Mouse (Mus musculus) left cerebral cortex, adult 11 months (tissue): Measurements from ENCODE around the gene Zfp599.
A peak's percentile ranks its signal among the peaks of the same experiment; 100 is the strongest.
"Not testable (repeated sequence)": the region's sequence is repeated elsewhere in the genome, so short reads cannot be mapped to it uniquely, and the experiment has no call there.

ENCODE experiments used
- DNase-seq: peaks from one replicate; pipeline ENCODE4 v3.0.0; 2022; ENCODE audit warnings: low spot score

The Zfp599 gene

DNA sequence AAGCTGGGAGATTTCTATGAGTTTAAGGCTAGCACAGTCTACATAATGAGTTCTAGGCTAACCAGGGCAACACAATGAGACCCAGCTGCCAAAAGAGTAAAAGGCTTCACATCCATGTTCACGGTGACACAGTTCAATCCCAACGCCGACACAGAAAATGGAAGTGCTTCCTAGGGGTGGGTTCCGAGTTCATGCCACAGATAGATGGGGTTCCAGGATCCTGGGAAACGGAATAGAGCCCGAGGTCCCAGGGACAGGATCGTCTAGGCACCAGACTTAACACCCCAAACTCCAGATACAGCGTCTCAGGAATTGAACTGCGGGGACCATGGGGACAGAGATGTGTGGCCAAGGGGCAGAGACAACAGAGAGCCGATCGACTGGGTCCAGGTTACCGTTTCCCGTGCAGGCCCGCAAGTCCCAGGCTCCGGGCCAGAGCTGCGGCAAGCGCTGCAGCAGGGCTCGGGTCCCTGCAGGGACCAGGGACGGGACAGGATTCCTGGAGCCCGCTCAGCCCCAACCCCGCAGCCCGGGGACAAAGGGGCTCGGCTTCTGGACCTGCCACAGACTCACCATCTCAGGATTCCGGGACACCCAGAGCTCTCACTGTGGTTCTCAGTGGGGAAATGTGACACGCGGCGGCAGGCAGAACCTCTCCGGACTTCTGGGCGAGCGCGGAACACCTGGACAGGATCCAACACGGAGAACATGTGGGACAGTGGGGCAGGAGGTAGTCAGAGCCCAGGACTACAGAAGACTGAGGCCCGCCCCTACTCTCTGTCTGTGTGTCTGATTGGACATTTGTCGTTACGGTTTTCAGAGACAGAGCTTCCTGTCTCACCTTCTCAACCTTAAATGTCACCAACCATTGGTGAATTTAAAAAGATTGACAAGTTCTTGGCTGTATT lies at the start of gene Zfp599:
TSS of gene Zfp599 (minus strand) at position 712 of the 908 bp plus-strand sequence.
- DNase-seq: peak; percentile 51

DNA sequence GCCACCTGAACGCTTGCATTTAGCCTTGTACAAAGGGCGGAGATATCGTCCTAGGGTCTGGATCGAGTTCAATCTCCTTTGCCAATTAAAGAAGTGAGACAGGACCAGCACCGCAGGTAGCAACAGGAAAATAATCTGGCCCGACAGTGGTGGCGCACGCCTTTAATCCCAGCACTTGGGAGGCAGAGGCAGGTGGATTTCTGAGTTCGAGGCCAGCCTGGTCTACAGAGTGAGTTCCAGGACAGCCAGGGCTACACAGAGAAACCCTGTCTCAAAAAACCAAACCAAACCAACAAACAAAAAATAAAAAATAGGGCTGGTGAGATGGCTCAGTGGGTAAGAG lies 48.2 kb upstream of the Zfp599 start:
- DNase-seq: not testable (repeated sequence)

DNA sequence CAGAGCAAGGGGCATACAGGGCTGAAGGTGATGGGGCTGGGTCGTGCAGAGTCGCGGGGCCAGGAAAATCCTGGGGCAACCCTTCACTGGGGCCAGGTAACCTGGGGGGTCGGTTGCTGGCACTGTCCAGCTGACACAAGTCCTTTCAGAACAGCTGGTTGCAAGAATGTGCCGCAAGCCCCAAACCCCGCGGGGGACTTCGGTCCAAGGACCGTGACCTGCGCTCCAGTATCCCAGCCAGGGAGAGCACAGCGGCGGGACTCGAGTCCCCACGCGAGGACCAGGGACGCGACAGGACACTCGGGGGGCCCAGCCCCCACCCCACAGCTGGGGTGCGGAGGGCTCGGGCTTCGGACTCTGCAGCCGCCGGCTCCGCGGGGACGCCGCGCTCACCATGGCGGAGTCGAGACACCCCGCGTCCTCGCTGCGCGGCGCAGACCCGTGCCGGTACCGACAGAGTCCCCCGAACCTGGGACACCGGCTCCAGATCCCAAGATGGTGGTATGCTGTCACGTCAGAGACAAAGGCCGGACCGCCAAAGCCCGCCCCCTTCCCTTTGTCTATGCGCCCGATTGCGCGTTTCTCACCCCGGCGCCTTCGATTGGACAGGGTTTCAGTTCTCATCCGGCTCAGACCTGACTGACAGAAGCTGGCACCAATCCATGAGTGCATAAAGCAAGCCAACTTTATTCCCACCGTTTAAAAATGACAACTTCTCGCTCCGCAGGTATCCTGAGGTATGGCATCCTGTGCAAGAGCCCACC lies 47.6 kb upstream of the Zfp599 start, which contains the start of gene Zfp810:
TSS of gene Zfp810 (minus strand) at position 493 of the 764 bp plus-strand sequence.
- DNase-seq: peak; percentile 93

DNA sequence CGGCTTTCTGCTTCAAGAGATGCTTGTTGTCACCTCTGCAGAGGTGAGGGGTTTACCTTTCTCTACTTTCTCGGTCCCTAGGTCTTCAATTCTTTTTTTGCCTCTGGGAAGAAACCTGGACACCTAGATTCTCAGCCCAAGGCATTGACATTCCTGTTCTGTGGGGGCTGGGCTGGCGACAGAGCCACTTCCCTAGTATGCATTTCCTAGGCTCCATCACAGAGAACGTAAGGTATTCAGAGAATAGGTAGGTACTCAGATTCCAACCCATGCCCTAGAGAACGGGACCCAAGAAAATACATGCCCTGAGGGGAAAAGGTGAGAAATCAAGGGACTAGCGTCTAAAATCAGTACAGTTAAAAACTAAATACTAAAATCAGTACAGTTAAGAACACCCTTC lies 47.0 kb upstream of the Zfp599 start:
- no peak for DNase-seq

DNA sequence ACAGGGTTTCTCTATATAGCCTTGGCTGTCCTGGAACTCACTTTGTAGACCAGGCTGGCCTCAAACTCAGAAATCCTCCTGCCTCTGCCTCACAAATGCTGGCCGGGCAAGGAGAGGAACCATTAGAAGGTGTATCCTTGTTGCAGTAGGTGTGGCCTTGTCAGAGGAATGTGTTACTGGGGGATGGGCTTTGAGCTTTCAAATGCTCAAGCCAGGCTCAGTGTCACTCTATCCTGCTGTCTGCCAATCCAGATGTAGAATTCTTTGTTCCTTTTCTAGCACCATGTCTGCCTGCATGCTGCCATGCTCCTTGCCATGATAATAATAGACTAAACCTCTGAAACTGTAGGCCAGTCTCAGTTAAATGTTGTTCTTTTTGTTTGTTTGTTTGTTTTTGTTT lies 42.5 kb upstream of the Zfp599 start:
- DNase-seq: no peak

DNA sequence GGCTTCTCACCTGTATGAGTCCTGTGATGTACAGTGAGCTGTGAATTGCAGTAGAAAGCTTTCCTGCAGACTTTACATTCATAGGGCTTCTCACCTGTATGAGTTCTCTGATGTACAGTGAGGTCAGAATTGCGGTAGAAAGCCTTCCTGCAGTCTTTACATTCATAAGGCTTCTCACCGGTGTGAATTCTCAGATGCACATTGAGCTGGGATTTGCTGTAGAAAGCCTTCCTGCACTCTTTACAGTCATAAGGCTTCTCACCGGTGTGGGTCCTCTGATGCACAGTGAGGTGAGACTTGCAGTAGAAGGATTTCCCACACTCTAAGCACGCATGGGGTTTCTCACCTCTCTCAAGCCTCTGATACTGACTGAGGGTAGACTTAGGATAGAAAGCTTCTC lies 19.0 kb upstream of the Zfp599 start:
- DNase-seq: no peak

DNA sequence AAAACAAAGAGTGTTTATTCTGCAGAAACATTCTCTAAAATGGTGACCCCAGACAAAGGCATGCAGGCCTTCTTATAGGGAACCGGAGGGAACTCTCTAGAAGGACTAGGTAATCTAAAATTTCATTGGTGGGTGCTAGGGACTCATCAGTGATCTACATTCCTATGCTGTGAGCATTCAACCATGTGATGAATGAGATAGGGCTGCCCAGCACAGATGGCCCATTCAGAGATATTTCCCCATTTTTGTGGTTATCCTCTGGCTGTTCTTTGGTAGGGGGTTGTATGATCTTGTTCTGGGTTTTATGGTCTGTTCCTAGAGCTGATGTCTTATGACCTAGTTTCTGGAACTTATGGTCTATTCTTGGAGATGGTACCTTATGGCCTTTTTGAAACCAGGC lies 9.2 kb upstream of the Zfp599 start:
- no peak for DNase-seq

DNA sequence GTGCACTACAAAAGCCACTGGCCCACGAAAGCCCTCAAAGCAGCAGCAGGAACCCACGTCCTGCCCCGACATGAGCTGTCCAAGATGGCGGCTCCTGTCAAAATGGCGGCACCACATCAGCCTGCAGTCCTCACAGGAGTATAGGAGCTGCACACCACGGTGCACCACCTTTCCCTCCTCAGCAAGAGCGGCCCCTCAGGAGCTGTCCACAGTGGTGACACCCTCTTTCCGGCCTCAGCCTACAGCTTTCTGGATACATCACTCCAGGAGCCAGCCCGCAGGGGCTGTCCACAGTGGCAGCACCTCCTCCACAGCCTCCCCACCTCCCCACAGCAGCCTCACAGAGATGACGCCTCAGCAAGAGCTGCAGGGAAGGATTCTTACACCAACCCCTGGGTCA lies 2.9 kb upstream of the Zfp599 start:
- no peak for DNase-seq

DNA sequence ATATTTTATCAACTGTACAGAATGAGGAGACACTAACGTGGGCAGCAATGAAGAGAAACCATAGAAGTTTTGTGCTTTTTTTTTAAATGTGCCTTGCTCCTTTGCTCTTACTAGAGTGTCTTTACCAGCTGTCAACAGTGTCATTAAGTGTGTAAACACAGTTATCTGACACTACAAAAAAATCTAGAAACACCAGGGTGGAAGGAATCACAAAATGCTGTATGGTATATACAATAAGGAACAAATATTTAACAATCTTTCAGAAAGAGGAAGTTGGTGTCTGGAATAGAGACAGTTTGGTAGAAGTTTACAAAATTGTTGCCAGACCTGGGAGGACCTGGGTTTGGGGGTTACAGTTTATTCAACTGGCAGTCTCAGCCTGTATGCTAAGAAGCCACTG lies 1.9 kb upstream of the Zfp599 start:
- no peak for DNase-seq

DNA sequence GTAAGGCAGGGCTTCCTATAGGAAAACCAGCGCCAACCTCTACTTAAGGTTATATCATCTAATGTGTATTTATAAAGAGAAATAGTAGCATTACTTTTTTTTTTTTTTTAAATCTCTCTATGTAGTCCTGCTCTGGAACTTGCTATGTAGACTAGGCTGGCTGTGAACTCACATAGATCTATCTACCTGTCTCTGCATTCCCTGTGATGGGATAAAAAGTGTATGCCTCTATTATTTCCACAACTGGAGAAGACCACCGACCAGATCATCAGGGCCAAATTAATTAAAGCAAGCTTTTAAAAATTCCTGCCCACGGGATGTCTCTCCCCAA lies 362 bp upstream of the Zfp599 start:
- DNase-seq: no peak

DNA sequence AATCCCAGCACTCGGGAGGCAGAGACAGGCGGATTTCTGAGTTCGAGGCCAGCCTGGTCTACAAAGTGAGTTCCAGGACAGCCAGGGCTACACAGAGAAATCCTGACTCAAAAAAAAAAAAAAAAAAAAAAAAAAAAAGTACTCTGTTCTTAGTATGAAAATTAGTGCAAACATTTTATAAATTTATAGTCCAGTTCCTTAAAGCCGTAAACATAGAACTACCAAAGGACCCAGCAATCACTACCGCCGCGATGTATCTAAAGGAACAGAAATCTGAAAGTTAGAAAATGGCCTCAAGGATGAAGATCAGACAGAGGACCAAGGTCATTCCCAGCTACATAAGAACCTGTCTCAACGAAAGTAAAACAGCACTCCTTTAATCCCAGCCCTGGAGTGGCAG lies 911 bp downstream of the Zfp599 start:
- no peak for DNase-seq

DNA sequence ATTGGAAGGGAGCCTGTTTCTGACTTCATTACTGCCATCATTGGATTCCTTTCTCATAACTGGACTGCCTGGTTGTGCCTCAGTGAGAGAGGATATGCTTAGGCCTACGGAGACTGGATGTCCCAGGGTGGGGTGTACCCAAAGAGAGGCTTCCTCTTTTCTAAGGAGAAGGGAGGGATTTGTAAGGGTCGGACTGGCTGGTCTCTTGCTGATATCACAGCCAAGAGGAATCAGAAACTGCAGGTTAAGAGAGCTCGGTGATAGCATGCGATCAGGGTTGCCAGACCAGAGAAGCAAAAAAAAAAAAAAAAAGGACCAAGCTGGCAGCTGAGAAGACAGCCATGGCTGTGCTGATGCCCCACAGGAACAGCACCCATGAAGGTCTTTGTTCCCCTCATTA lies 3.1 kb downstream of the Zfp599 start:
- DNase-seq: no peak

DNA sequence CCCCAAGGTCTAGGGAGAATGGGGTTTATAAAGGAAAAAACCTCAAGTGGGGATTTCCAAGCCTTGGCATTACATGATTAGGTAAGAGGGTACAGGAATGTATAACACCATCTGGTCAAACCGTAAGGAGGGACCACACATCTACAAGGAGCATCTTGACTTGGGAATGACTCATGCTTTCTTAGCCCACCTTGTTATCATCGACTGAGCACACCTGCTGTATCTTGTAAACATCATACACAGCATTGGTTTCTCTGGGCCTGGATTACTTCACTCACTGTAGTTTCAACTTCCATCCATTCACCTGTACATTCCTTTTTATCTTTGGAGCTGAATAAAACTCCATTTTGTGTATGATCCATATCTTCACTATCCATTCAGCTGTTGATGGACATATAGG lies 15.5 kb downstream of the Zfp599 start:
- DNase-seq: no peak

DNA sequence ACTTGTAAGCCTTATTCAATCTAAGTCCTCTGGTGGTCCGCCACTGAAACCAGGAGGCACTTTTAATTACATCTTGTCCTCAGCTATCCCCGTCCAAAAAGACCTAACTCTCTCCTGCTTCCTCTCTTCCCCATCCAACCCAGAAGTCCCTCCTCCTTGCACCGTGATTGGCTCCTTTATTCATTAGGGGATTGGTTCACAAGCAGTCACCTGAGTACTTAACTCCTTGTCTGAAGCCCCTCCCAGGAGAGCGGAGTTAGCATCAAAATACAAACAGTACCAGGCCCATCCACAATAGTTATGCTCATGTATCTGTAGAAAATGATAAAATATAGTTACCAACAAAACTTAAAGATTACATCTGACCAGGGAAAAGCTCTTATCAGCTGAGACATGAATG lies 19.7 kb downstream of the Zfp599 start:
- no peak for DNase-seq

DNA sequence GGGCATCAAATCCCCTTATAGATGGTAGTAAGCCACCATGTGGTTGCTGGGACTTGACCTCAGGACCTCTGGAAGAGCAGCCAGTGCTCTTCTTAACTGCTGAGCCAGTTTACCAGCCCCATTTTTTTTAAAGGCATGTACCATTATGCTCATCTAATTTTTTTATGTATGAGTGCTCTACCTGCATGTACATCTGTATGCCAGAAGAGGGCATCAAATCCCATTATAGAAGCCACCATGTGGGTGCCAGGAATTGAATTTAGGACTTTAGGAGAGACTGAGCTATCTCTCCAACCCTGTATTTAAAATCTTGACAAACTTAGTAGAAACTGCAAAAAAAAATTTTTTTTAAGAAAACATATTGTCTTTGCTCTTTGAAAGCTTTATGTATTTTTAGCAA lies 29.1 kb downstream of the Zfp599 start:
- DNase-seq: no peak

DNA sequence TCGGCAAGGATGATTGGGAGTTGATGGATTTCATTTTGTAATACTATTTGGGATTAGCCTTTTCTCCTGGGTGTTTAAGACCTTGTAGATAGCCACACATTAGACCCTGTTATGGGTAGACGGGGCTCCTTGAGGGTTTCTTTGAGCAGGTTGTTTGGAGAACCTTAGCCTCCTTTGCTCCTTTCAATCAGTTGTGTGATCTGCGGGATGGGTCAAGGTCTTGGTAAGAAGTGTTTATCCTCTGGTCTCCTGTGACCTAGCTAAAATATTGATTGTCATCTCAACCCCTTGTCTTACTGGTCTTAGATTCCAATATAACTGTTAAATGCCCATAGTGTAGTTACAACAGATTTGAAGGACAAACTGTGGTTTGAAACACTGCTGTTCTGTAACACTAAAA lies 29.6 kb downstream of the Zfp599 start:
- DNase-seq: no peak

DNA sequence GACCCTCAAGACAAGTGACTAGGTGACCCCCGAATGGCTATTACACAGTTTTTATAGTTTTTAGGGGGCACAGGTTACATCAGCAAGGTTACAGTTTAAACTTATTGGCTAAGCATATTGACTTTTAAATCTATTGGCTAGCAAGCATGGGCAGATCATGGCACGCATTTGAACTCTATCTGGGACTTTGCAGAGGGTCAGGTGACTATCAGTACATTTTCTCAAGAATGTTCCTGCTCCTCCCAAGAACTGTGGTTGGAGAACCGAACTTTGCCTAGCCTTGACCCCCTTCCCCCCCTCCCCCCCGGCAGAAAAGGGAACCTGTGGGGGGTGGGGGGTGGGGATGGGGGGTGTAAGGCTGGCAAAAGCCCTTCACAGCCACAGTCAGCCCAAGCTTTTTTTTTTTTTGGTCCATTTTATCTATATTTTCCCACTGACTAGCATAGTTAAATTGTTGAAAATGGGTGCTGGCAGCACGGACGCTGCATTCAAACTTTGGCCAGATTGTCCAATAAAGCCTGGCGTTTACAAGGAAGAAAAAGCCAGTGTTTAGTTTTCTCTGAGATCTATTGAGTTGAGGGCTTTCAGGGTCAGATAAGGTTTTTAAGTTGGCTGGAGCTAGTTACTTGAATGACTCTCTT lies 30.2 kb downstream of the Zfp599 start:
- no peak for DNase-seq

DNA sequence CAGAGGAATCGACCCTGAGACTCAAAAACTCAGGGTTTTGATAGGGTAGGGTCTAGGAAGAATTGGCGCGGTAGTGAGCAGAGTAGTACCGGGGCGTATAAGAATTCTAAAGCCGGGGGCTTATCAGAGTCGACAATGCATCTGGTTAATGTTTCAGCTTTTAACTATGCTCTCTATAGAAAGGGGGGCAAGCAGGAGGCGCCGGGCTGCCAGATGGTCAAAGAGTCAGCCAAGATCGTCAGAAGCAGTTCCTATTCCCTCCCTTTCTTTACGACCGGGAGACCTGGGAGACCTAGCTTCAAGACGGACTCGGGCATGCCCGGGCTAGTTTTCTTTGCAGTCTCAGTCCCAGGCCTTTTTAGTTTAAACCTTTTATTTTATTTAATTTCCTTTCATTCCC lies 32.8 kb downstream of the Zfp599 start:
- no peak for DNase-seq

DNA sequence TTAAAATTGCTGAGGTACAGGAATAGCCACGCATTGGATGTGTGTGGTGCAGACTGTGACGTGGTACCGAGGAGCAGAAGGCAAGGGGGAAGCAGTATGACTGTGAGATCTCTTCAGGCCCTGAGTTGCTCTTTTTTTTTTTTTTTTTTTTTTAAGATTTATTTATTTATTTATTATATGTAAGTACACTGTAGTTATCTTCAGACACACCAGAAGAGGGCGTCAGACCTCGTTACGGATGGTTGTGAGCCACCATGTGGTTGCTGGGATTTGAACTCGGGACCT lies 33.4 kb downstream of the Zfp599 start:
- DNase-seq: not testable (repeated sequence)

DNA sequence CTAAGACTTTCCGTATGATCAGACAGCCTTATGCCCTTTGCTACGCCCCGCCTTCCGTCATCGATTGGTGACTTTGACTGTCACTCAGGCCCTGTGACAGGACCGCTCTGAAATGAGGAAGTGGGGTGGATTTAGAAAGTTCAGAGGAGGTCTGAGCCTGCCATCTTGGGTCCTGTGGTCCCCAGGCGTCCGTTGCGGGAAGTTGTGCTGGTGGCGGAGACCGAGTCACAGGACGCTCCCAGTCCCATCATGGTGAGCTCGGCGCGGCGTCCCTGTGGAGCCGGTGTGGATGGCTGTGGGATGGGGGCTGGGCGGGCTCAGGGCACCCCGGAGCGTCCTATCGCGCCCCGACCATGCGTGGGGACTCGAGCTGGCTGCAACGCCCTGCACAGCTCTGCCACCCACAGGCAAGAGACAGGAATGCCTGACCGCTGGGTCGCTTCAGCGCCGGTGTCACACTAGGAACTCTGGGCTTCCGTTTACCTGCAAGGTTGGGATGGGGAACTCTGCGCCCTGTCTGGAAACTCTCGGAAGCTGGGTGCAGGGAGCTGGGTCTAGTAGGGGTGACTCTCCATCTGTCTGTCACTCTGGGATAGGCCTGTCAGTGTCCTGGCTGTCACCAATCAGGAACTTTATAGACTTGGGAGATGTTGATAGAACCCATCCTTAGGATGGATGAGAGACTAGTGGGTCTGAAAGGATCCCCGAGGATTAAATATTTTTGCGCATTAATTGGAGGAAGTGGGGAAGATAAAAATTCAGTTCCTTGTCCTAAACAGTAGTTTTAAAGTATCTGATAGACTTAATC lies 33.9 kb downstream of the Zfp599 start, which contains the start of gene Zfp809:
TSS of gene Zfp809 (plus strand) at position 134 of the 808 bp plus-strand sequence.
- peak; percentile 99 for DNase-seq

DNA sequence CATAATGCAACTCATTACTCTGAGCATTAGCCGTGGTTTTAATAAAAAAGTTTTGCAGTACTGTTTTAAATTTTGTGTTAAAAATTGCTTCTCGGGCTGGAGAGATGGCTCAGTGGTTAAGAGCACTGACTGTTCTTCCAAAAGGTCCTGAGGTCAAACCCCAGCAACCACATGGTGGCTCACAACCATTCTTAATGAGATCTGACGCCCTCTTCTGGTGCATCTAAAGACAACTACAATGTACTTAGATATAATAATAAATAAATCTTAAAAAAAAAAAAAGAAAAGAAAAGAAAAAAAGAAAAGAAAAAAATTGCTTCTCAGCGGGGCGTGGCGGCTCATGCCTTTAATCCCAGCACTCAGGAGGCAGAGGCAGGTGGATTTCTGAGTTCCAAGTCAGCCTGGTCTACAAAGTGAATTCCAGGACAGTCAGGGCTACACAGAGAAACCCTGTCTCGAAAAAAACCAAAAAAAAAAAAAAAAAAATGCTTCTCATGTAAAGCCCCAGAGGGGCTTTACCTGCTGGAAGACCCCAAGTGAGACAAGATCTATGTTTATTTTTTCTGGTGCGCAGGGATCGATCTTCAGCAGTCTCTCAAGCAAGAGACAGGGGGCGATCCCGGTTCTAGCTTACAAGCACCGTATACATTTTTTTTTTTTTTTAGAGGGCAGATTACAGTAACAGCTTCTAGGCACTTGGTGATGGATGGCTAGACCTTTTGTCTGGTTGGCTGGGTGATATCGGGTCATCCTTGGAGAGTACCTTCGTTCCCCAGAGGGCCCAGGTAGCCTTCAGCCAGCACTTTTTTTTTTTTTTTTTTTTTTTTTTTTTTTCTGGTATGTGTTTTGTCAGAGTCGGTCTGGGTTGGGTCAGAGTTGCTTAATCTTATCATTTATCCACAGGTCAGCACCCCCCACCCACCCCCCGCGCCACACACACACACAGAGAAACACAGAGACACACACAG lies 34.9 kb downstream of the Zfp599 start:
- no peak for DNase-seq
